Mouse (Mus musculus) liver, postnatal 0 days (tissue): ENCODE measurements at regions not wholly inside any gene's neighbourhood (a gene's known extent, or its start where the extent isn't known, plus 50 kb on each side); places are given as distances from the start of the nearest gene placed in this dataset.

Experiments
- ATAC-seq: fragments of 200-750 bp; cut with Nextera tagmentation; 2 replicates; pipeline ENCODE4 v1.8.0; 2017; ENCODE audit warnings: mild to moderate bottlenecking, moderate library complexity
- DNase-seq: peaks from one replicate; pipeline ENCODE4 v3.0.0-alpha.2; 2016
- H3K27ac ChIP-seq: fragments of 300-500 bp; sonication (generic); 2 replicates; pipeline ENCODE4 v1.5.1; 2014; ENCODE audit warnings: antibody characterized with exemption, moderate library complexity, mild to moderate bottlenecking, low read depth
- H3K27me3 ChIP-seq: fragments of 300-500 bp; sonication (generic); 2 replicates; pipeline ENCODE4 v1.6.1; 2014; ENCODE audit warnings: low read length, control low read depth, mixed read lengths; ENCODE audit not compliant: insufficient read depth
- H3K36me3 ChIP-seq: fragments of 300-500 bp; sonication (generic); replicated peaks from 2 replicates; pipeline ENCODE4 v1.6.1; 2014; ENCODE audit warnings: mild to moderate bottlenecking, control low read depth, low read length, moderate library complexity, mixed read lengths; ENCODE audit not compliant: insufficient read depth
- H3K4me1 ChIP-seq: fragments of 300-500 bp; sonication (generic); 2 replicates; pipeline ENCODE4 v1.6.1; 2014; ENCODE audit warnings: antibody characterized with exemption, mild to moderate bottlenecking, control low read depth; ENCODE audit not compliant: insufficient read depth
- H3K4me2 ChIP-seq: fragments of 300-500 bp; sonication (generic); 2 replicates; pipeline ENCODE4 v1.6.1; 2014; ENCODE audit warnings: low read depth, mild to moderate bottlenecking, low read length, moderate library complexity, mixed read lengths
- H3K4me3 ChIP-seq: fragments of 300-500 bp; sonication (generic); 2 replicates; pipeline ENCODE4 v1.5.1; 2014; ENCODE audit warnings: low read depth, low read length
- H3K9ac ChIP-seq: fragments of 300-500 bp; sonication (generic); replicated peaks from 2 replicates; pipeline ENCODE4 v1.6.1; 2014; ENCODE audit warnings: mild to moderate bottlenecking, moderate library complexity
- H3K9me3 ChIP-seq: fragments of 300-500 bp; sonication (generic); 2 replicates; pipeline ENCODE4 v1.6.1; 2016; ENCODE audit warnings: mild to moderate bottlenecking, control low read depth, low read length, mixed read lengths
- CTCF ChIP-seq: sonication (generic); IDR thresholded peaks from 2 replicates; pipeline ENCODE4 v1.5.1; 2016; ENCODE audit warnings: antibody characterized with exemption, low read depth
- EP300 ChIP-seq: IDR thresholded peaks from 2 replicates; pipeline ENCODE4 v1.6.1; 2016; ENCODE audit warnings: antibody characterized with exemption, low read depth, mild to moderate bottlenecking
- WGBS: fragments of 180-500 bp; shearing (Covaris S2); extraction: QIAGEN DNeasy Blood & Tissue Kit; methylation state at CpG from one replicate; pipeline ENCODE4 v1.1.7; 2014; ENCODE audit not compliant: insufficient replicate concordance; 5-methylcytosine and 5-hydroxymethylcytosine counted together

DNA sequence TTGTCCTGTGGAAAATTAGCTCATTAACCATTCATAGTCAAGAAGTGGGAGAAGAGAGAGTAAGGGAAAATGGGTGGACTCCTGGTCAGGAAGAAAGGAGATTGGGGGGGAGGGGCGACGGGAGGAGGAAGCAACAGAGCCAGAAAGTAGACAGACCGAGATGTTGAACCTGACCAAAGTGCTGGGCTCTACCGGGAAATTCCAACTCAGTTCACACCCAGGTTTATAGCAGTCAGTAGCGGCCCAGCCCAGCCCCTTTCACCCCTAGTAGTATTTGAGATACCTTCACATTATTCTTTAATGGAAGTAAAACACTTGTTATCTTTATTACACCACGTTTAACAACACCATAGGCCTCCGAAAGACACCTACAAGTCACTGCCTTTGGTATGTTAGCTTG, 158.2 kb downstream of the Hibadh start:
- 64% methylated on average over 7 of the region's 7 CpGs for WGBS
- Histone ChIP-seq H3K36me3 (no peaks in the 10 kb centered on the region), H3K27ac (no peak overlapping the region), H3K4me2 (no peak overlapping the region), H3K27me3 (no peaks in the 10 kb centered on the region), H3K9ac (no peak overlapping the region), H3K4me1 (peaks cover 4% of the 10 kb centered on the region; the same call in 1 of the 2 replicates), H3K4me3 (no peak overlapping the region), H3K9me3 (no peaks in the 10 kb centered on the region)
- ATAC-seq (no peak), DNase-seq (no peak)
- TF ChIP-seq CTCF = no peak
- TF ChIP-seq EP300 = no peak

- 38% methylated on average over 9 of the region's 9 CpGs for WGBS
- DNase-seq (no peak), ATAC-seq (peak; percentile 36; the same call in 1 of the 2 replicates)
- H3K27ac ChIP-seq = peak overlapping the region; percentile 78
- H3K4me1 ChIP-seq = 0 out of 2 replicates have a peak, but pooled peaks cover 3% of the 10 kb centered on the region
- H3K4me3 ChIP-seq = no peak overlapping the region
- no peaks in the 10 kb centered on the region for H3K9me3 ChIP-seq
- H3K9ac ChIP-seq = no peak overlapping the region
- H3K27me3 ChIP-seq = no peaks in the 10 kb centered on the region
- no peaks in the 10 kb centered on the region for H3K36me3 ChIP-seq
- no peak overlapping the region for H3K4me2 ChIP-seq
- TF ChIP-seq CTCF = no peak
- TF ChIP-seq EP300 = no peak
Measured at GRCm38 (mm10) chr6:52486146-52486545, 154.0 kb downstream of the Hibadh start.

DNA sequence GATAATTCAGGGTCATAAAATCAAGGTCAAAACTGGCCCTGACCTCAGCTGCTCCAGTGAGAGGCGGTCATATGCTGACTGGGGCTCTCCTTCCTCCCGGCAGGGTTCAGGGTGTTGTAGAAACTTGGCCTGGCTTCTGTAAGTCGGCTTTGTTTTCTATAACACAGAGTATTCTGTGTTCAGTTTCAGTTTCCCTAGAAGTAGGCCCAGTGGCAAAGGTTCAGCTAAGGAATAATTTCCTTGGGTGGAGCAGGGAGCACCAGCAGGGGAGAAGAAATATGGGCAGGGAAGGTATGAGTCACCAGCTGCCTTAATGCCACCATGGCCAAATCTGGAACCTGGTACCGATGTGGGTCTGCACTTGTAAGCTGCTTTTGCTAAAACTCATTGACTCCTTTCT, 153.5 kb downstream of the Hibadh start:
- no peak for DNase-seq
- WGBS = 45% methylated on average over 4 of the region's 4 CpGs
- no peak overlapping the region for H3K4me2 ChIP-seq

GRCm38 (mm10) chr6:52487861-52488260, 152.3 kb downstream of the Hibadh start:
- no peak for DNase-seq
- Histone ChIP-seq H3K27ac (no peak overlapping the region), H3K4me2 (no peak overlapping the region), H3K27me3 (no peaks in the 10 kb centered on the region), H3K9me3 (no peaks in the 10 kb centered on the region), H3K9ac (no peak overlapping the region), H3K36me3 (no peaks in the 10 kb centered on the region), H3K4me3 (no peak overlapping the region), H3K4me1 (0 out of 2 replicates have a peak, but pooled peaks cover 3% of the 10 kb centered on the region)
- no peak for ATAC-seq
- no peak for TF ChIP-seq EP300
- WGBS = 75% methylated on average over 5 of the region's 5 CpGs

More for the DNA sequence above, 153.5 kb downstream of the Hibadh start:
- Histone ChIP-seq H3K9ac (no peak overlapping the region), H3K27me3 (no peaks in the 10 kb centered on the region), H3K9me3 (no peaks in the 10 kb centered on the region), H3K4me1 (0 out of 2 replicates have a peak, but pooled peaks cover 3% of the 10 kb centered on the region), H3K36me3 (no peaks in the 10 kb centered on the region), H3K27ac (peak overlapping the region; percentile 78), H3K4me3 (no peak overlapping the region)
- ATAC-seq = peak; percentile 38; the same call in 1 of the 2 replicates
- TF ChIP-seq EP300 = no peak
- TF ChIP-seq CTCF = no peak

- no peaks in the 10 kb centered on the region for H3K36me3 ChIP-seq
- H3K4me3 ChIP-seq = no peak overlapping the region
- no peak overlapping the region for H3K9ac ChIP-seq
- DNase-seq = no peak
- H3K27ac ChIP-seq = no peak overlapping the region
- H3K27me3 ChIP-seq = no peaks in the 10 kb centered on the region
- no peak for ATAC-seq
- 79% methylated on average over 14 of the region's 14 CpGs for WGBS
- no peak overlapping the region for H3K4me2 ChIP-seq
- no peaks in the 10 kb centered on the region for H3K9me3 ChIP-seq
- 0 out of 2 replicates have a peak, but pooled peaks cover 3% of the 10 kb centered on the region for H3K4me1 ChIP-seq
- TF ChIP-seq CTCF = peak; percentile 42
- no peak for TF ChIP-seq EP300
Measured at GRCm38 (mm10) chr6:52490264-52490775, 149.9 kb downstream of the Hibadh start.

GRCm38 (mm10) chr6:52495301-52495700, 144.9 kb downstream of the Hibadh start:
- H3K9ac ChIP-seq = no peak overlapping the region
- H3K4me2 ChIP-seq = no peak overlapping the region
- TF ChIP-seq CTCF = no peak
- no peak for TF ChIP-seq EP300
- ATAC-seq = no peak
- no peak overlapping the region for H3K27ac ChIP-seq
- no peaks in the 10 kb centered on the region for H3K4me1 ChIP-seq
- no peaks in the 10 kb centered on the region for H3K9me3 ChIP-seq
- no peak for DNase-seq
- H3K27me3 ChIP-seq = no peaks in the 10 kb centered on the region
- 58% methylated on average over 3 of the region's 3 CpGs for WGBS
- H3K36me3 ChIP-seq = no peaks in the 10 kb centered on the region
- H3K4me3 ChIP-seq = no peak overlapping the region

DNA sequence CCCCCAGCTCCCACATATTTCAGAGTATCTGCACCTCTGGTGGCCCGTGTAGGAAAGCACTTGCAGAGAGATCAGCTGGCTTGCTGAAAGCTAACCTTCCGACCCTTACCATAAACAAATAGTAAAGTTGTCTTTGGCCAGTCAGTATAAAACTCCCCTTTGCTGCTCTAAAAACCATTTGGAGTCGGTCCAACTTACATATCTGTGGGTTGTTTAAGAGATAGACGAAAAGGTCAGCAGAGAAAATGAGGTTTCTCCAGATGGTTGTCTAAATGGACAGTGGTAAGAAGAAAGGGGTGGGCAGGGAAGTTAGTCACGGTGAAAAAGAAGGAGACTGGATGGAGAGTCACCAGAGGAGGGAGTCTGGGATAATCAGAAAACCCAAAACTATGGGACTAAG, 144.3 kb downstream of the Hibadh start:
- Histone ChIP-seq H3K4me2 (no peak overlapping the region), H3K27ac (no peak overlapping the region), H3K36me3 (no peaks in the 10 kb centered on the region), H3K9me3 (no peaks in the 10 kb centered on the region), H3K4me1 (no peaks in the 10 kb centered on the region), H3K9ac (no peak overlapping the region), H3K4me3 (no peak overlapping the region), H3K27me3 (no peaks in the 10 kb centered on the region)
- no peak for TF ChIP-seq CTCF
- no peak for TF ChIP-seq EP300
- no peak for ATAC-seq
- DNase-seq = no peak
- 52% methylated on average over 5 of the region's 5 CpGs for WGBS
